Mouse (Mus musculus): ENCODE results near the gene Shroom3. TPM values are rescaled to one million over a fixed set of nuclear protein-coding genes. Genes with fewer than 3 reads are reported as not detected.

The Shroom3 gene
- polyA plus RNA-seq, 1 experiment from 2014 or later = 5.0 TPM

DNA sequence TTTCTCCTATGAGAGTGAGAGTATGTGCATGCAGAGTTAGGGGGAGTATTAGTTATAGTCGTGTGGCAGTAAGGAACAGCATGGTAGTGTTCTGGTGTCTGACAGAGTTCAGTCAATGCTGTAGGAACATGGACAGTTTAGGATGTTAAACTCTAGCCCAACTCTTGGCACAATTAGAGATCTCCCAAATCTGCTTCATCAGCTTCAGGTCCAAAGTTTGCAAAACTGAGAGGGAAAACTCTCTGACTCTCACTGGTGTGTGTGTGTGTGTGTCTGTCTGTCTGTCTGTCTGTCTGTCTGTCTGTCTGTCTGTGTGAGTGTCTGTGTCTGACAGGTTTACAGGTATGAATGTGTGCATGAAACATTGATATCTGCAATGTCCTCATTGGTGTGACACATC lies 147.2 kb downstream of the Shroom3 start:
- DNase-seq (ENCODE audit: low spot score) = no peak
- Histone ChIP-seq H3K27ac (no peak overlapping the region), H3K4me3 (no peak overlapping the region), H3K9me3 (replicated peaks) (no peaks in the 10 kb centered on the region), H3K27me3 (ENCODE audit: low read depth, poor library complexity, severe bottlenecking) (no peaks in the 10 kb centered on the region), H3K4me1 (peaks cover 15% of the 10 kb centered on the region), H3K36me3 (no peaks in the 10 kb centered on the region)
- WGBS = 76% methylated on average over 1 of the region's 1 CpGs

DNA sequence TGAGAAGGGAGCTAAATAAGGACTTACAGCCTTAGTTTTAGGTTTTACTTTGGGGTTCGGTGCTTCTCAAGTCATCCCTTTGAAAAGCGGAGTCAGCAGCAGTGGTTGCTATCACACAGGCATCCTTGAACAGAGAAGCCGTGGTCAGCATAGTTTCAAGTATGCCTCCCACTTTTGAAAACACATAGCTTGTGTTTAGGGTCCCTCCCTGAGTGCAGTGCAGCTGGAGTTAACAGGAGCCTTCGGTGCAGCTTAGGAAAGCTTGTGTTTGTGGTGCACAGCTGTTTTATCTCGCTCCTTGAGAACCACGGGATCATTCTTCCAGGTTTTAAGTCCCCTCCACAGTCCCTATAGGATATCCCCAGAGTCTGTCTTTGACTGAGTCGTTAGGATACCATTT lies 151.3 kb downstream of the Shroom3 start:
- no peaks in the 10 kb centered on the region for H3K9me3 ChIP-seq (replicated peaks)
- no peak overlapping the region for H3K4me3 ChIP-seq
- H3K27ac ChIP-seq = no peak overlapping the region
- no peaks in the 10 kb centered on the region for H3K27me3 ChIP-seq (ENCODE audit: low read depth, poor library complexity, severe bottlenecking)
- no peak for DNase-seq (ENCODE audit: low spot score)
- no peaks in the 10 kb centered on the region; the same call in 1 of the 2 replicates for H3K4me1 ChIP-seq
- 81% methylated on average over 7 of the region's 7 CpGs for WGBS
- no peaks in the 10 kb centered on the region for H3K36me3 ChIP-seq

DNA sequence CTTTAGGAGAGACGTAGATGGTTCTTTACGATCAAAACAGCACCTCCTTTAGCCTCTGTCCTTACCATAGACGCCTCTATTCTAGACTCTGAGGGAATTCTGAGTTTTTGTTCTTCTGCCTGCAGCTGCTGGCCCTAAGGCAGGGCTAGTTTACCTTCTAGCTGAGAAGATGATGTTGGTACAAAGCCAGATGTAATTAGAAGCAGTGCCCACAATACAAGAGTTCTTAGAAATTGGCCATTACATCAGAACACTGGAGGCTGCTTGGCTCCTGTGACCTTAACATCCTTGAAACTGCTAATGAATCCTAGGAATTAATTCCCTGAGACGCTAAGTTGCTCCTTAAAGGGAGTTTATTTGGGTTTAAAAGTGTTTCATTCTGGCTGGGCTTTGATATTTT lies 154.1 kb downstream of the Shroom3 start:
- no peaks in the 10 kb centered on the region for H3K27me3 ChIP-seq (ENCODE audit: low read depth, poor library complexity, severe bottlenecking)
- no peak overlapping the region for H3K4me3 ChIP-seq
- H3K4me1 ChIP-seq = peaks cover 1% of the 10 kb centered on the region; the same call in 1 of the 2 replicates
- no peak overlapping the region for H3K27ac ChIP-seq
- no peak for DNase-seq (ENCODE audit: low spot score)
- no peaks in the 10 kb centered on the region for H3K36me3 ChIP-seq
- WGBS = 91% methylated on average over 4 of the region's 4 CpGs
- no peaks in the 10 kb centered on the region for H3K9me3 ChIP-seq (replicated peaks)

DNA sequence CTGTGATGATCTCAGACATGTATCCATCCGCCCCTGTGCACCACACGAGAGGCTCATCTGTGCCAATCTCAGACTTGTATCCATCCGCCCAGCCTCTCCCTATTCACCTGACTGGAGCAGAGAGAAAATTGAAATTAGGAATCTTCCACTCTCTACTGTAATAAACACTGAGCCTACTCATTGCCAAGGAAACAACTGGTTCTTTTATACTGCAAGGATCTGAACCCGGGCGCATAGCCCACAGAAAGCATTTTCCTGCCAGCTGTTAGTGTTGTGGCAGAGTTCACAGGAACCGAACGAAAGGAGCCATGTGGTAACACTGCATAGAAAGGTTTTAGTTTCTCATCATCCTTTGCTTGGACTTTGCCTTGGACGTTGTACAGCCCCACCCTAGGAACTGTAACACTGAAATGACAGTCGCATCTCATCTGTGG lies 155.1 kb downstream of the Shroom3 start:
- no peak overlapping the region for H3K27ac ChIP-seq
- no peaks in the 10 kb centered on the region for H3K9me3 ChIP-seq (replicated peaks)
- DNase-seq (ENCODE audit: low spot score) = no peak
- no peaks in the 10 kb centered on the region for H3K27me3 ChIP-seq (ENCODE audit: low read depth, poor library complexity, severe bottlenecking)
- H3K36me3 ChIP-seq = no peaks in the 10 kb centered on the region
- H3K4me3 ChIP-seq = no peak overlapping the region
- WGBS = 93% methylated on average over 9 of the region's 9 CpGs
- H3K4me1 ChIP-seq = peaks cover 12% of the 10 kb centered on the region

DNA sequence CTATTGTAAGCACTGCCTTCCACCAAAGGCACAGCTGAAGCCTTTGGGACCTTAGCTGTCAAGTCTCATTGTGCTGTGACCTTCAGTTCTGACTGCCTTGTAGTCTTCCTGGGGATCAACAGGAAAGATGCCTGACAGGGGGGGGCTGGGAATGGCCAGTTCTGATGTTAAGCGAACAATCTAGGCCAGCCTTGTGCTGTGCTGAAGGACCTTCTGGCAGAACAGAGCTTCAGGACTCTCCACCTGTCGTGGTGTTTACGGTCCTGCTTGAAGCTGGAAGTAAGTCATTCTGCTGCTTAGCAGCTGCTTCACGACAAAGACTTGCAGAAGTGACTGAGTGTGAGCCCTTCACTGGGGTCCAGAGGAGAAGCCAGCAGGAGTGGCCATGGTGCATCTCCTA lies 156.1 kb downstream of the Shroom3 start:
- no peak overlapping the region for H3K27ac ChIP-seq
- DNase-seq (ENCODE audit: low spot score) = no peak
- 82% methylated on average over 4 of the region's 4 CpGs for WGBS
- H3K27me3 ChIP-seq (ENCODE audit: low read depth, poor library complexity, severe bottlenecking) = no peaks in the 10 kb centered on the region
- no peaks in the 10 kb centered on the region for H3K9me3 ChIP-seq (replicated peaks)
- H3K4me3 ChIP-seq = no peak overlapping the region
- H3K36me3 ChIP-seq = no peaks in the 10 kb centered on the region
- H3K4me1 ChIP-seq = peaks cover 20% of the 10 kb centered on the region

- H3K36me3 ChIP-seq = no peaks in the 10 kb centered on the region
- DNase-seq (ENCODE audit: low spot score) = no peak
- H3K9me3 ChIP-seq (replicated peaks) = no peaks in the 10 kb centered on the region
- H3K27ac ChIP-seq = no peak overlapping the region
- no peaks in the 10 kb centered on the region for H3K27me3 ChIP-seq (ENCODE audit: low read depth, poor library complexity, severe bottlenecking)
- no peak overlapping the region for H3K4me3 ChIP-seq
- H3K4me1 ChIP-seq = peaks cover 30% of the 10 kb centered on the region
- 85% methylated on average over 5 of the region's 5 CpGs for WGBS
Observed at GRCm38 (mm10) chr5:92841474-92841873, 158.2 kb downstream of the Shroom3 start.

- Histone ChIP-seq H3K4me3 (no peak overlapping the region), H3K36me3 (no peaks in the 10 kb centered on the region), H3K4me1 (peaks cover 30% of the 10 kb centered on the region), H3K9me3 (replicated peaks) (no peaks in the 10 kb centered on the region), H3K27ac (no peak overlapping the region), H3K27me3 (ENCODE audit: low read depth, poor library complexity, severe bottlenecking) (no peaks in the 10 kb centered on the region)
- 32% methylated on average over 8 of the region's 8 CpGs for WGBS
- DNase-seq (ENCODE audit: low spot score) = no peak
Observed at GRCm38 (mm10) chr5:92842417-92842816, 159.2 kb downstream of the Shroom3 start.

DNA sequence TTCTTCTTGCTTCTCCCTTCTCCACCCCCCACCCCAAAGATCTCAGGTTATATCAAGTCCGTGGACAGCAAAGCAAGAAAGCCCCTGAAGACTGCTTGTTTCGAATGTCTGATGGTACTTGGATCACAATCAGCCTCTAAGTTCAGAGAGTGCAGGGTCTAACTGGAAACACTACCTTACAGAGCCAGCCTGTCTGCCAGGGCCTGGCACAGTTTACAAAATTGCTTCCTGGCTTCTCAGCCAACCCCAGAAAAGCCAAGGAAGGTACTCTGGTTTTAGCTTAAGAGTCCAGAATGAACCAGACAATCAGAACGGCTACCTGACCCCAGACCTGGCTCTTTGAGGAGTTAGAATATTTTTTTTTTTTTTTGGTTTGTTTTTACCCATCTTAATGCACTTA lies 159.6 kb downstream of the Shroom3 start:
- H3K4me3 ChIP-seq = no peak overlapping the region
- no peaks in the 10 kb centered on the region for H3K36me3 ChIP-seq
- H3K4me1 ChIP-seq = peaks cover 30% of the 10 kb centered on the region
- H3K27ac ChIP-seq = no peak overlapping the region
- 52% methylated on average over 3 of the region's 3 CpGs for WGBS
- DNase-seq (ENCODE audit: low spot score) = no peak
- no peaks in the 10 kb centered on the region for H3K27me3 ChIP-seq (ENCODE audit: low read depth, poor library complexity, severe bottlenecking)
- H3K9me3 ChIP-seq (replicated peaks) = no peaks in the 10 kb centered on the region

DNA sequence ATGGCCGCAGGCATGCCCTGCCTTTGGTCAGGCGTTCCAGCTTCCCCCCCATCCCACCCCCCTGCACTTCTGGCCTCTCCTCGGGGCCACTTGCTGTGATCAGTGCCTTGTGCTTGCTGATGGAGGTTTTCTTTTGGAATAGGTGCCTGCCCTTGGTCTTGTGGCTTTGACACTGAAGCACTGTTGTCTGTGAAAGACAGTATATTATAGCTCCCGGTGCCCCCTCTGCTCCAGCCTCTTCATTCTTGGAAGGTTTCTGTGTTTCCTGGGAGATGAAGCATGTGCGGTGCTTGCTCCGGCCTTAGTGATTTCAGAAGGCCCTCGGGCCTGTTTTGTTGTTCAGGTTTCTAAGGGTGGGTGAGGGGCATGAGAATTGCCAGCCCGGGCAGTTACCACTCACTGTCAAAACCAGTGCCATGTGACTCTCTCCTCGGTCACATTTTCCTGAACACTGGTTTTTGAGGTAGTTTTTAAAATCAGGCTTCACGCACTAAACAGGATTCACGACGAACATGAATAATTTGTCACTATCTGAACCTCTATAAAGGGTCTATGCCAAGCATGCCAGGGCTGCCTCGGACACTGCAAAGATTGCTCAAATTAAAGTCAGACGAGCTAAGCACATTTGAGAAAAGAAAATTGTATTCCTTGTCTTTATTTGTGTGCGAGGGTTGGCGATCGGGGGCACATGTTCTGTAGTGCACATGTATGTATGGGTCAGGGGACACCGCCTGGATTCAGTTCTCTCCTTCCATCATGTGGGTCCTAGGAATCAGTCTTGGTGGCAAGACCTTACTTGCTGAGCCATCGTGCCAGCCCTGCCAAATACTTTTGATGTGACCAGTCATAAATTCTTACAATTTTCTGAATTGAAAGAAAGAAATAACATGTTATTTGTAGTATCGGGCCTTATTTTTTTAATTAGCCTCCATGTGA lies 160.9 kb downstream of the Shroom3 start:
- Histone ChIP-seq H3K9me3 (replicated peaks) (no peaks in the 10 kb centered on the region), H3K36me3 (no peaks in the 10 kb centered on the region), H3K4me3 (no peak overlapping the region), H3K27me3 (ENCODE audit: low read depth, poor library complexity, severe bottlenecking) (no peaks in the 10 kb centered on the region), H3K27ac (peak overlapping the region; percentile 76), H3K4me1 (peaks cover 30% of the 10 kb centered on the region)
- DNase-seq (ENCODE audit: low spot score) = peak; percentile 53
- 46% methylated on average over 20 of the region's 20 CpGs for WGBS

GRCm38 (mm10) chr5:92849743-92850142 lies 166.5 kb downstream of the Shroom3 start:
- Histone ChIP-seq H3K36me3 (no peaks in the 10 kb centered on the region), H3K27me3 (ENCODE audit: low read depth, poor library complexity, severe bottlenecking) (no peaks in the 10 kb centered on the region), H3K9me3 (replicated peaks) (no peaks in the 10 kb centered on the region), H3K4me1 (peaks cover 5% of the 10 kb centered on the region), H3K27ac (no peak overlapping the region), H3K4me3 (no peak overlapping the region)
- WGBS = 95% methylated on average over 6 of the region's 6 CpGs
- DNase-seq (ENCODE audit: low spot score) = no peak

DNA sequence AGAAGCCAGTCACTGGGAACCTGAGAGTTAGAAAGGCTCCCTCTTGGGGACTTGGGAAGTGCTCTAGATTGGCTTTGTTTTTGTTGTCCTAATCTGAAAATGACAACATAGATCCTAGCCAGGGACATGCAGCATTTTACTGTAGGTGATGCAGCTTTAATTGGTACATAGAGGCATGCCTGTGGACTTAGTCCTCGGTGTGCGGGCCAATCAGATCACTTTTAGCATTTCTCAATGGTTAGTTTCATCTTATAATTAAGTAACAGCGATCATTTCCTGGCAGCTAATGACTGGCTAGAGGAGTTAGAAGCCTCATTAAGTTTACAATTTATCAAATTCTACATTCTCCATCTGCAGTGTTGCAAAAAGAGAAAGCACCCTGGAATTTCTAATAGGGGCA lies 167.7 kb downstream of the Shroom3 start:
- peaks cover 2% of the 10 kb centered on the region for H3K4me1 ChIP-seq
- no peak for DNase-seq (ENCODE audit: low spot score)
- no peak overlapping the region for H3K27ac ChIP-seq
- no peaks in the 10 kb centered on the region for H3K27me3 ChIP-seq (ENCODE audit: low read depth, poor library complexity, severe bottlenecking)
- no peaks in the 10 kb centered on the region for H3K36me3 ChIP-seq
- 78% methylated on average over 3 of the region's 3 CpGs for WGBS
- no peak overlapping the region for H3K4me3 ChIP-seq
- H3K9me3 ChIP-seq (replicated peaks) = no peaks in the 10 kb centered on the region

GRCm38 (mm10) chr5:92854983-92855382 lies 171.7 kb downstream of the Shroom3 start:
- no peak overlapping the region for H3K4me3 ChIP-seq
- no peak for DNase-seq (ENCODE audit: low spot score)
- no peaks in the 10 kb centered on the region for H3K9me3 ChIP-seq (replicated peaks)
- H3K4me1 ChIP-seq = peaks cover 12% of the 10 kb centered on the region
- peaks cover 9% of the 10 kb centered on the region; the same call in 1 of the 2 replicates for H3K27me3 ChIP-seq (ENCODE audit: low read depth, poor library complexity, severe bottlenecking)
- H3K36me3 ChIP-seq = no peaks in the 10 kb centered on the region
- 74% methylated on average over 4 of the region's 4 CpGs for WGBS
- no peak overlapping the region for H3K27ac ChIP-seq

DNA sequence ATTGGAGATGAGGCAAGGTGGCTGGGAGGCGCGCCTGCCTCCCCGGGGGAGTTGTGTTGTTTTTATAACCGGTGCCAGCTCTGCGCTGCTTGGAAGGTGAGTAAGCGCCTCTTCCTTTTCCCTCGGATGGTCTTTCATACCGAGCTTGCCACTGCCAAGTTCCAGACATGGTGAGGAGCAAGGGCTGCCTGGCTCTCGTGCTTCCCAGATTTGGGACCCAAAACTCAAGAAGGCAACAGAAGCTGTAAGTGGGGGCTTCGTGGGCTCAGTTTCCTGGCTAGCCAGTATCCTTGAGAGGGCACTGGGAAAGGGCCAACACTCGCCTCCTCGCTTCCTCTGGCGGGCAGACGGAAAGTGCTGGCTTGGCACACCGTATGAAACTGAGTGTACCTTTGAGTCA lies 173.1 kb downstream of the Shroom3 start:
- H3K36me3 ChIP-seq = no peaks in the 10 kb centered on the region
- peaks cover 18% of the 10 kb centered on the region for H3K4me1 ChIP-seq
- DNase-seq (ENCODE audit: low spot score) = peak; percentile 41
- H3K27me3 ChIP-seq (ENCODE audit: low read depth, poor library complexity, severe bottlenecking) = peaks cover 16% of the 10 kb centered on the region; the same call in 1 of the 2 replicates
- no peak overlapping the region; the same call in 1 of the 2 replicates for H3K27ac ChIP-seq
- H3K9me3 ChIP-seq (replicated peaks) = no peaks in the 10 kb centered on the region
- H3K4me3 ChIP-seq = no peak overlapping the region
- WGBS = 31% methylated on average over 15 of the region's 15 CpGs

Measured in limb, embryonic 10.5 days (tissue).